Mouse (Mus musculus): ENCODE results near the gene Kctd7.

DNA sequence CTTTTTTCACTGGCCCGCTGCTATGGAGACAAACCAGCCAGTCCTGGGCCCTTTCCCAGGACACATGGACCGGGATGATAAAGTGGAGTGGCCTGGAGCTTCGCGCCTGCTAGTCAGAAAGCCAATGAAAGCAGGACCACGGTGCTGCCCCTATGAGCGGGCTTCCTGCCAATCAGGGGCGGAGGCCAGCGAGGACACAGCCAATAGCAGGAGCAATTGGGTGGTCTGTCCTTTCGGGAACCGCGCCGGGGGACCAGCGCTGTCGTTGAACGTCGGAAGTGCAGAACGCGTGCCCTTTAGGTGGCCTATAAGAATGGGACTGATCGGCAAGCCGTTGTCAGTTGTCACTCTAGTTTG lies 706 bp upstream of the Kctd7 start:
- no peak for TF ChIP-seq POLR2A (IDR thresholded peaks at IDR 0.05; ENCODE audit: borderline replicate concordance, control insufficient read depth, low read depth, low read length)
- no peak for TF ChIP-seq CTCF (IDR thresholded peaks at IDR 0.05; ENCODE audit: control insufficient read depth, insufficient read depth, low read length)
